Mouse (Mus musculus): ENCODE results near the gene Trappc5.

The Trappc5 gene

DNA sequence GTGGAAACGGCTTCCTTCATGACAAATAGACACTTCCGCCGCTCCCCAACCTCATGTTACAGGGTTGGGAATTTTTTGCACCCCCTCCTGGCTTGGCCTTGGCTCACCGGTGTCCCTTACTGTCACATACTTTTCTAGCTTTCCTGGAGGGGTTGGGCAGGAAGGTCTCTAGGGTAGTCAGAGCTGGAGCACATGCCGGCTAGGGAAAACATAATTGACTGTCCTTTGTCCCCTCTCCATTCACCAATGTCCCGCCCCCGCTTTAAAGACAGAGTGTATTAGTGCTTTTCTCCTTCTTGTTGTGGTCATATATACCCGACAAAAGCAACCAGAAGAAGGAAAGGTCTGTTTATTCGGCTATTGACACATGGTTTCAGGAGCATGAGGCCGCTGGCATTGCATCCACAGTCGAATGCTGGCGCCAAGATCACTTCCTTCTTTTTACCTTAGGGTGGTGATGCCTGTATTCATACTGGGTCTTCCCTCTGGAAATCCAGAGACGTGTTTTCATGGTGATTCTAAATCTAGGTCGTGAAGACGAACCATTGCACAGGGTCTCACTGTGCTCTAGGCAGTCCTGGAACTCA lies 987 bp downstream of the Trappc5 start:
- peak in 1 of 2 experiments; percentile 46 for DNase-seq (ENCODE audit: low spot score in 2 of 2)

DNA sequence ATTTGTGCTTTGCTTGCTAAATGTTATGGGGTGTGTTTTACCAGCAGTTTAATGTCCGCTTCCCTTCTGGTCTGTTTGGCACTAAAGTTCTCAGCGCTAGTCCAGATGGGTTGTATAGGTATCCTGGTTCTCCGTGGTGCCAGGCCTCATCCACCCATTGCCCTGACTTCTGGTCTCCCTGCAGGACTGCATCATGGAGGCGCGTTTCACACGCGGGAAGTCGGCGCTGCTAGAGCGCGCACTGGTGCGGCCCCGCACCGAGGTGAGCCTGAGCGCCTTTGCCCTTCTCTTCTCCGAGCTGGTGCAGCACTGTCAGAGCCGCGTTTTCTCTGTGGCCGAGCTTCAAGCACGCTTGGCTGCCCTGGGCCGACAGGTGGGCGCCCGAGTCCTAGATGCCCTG lies 2.7 kb downstream of the Trappc5 start:
- DNase-seq (ENCODE audit: low spot score in 2 of 2) = no peak

DNA sequence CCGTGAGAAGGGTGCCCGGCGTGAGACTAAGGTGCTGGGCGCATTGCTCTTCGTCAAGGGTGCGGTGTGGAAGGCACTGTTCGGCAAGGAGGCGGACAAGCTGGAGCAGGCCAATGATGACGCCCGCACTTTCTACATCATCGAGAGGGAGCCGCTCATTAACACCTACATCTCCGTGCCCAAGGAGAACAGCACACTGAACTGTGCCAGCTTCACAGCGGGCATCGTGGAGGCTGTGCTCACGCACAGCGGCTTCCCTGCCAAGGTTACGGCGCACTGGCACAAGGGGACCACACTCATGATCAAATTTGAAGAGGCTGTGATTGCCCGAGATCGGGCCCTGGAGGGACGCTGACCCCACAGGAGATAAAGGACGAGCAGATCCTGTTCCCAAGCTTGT lies 3.1 kb downstream of the Trappc5 start:
- no peak for DNase-seq (ENCODE audit: low spot score in 2 of 2)

DNA sequence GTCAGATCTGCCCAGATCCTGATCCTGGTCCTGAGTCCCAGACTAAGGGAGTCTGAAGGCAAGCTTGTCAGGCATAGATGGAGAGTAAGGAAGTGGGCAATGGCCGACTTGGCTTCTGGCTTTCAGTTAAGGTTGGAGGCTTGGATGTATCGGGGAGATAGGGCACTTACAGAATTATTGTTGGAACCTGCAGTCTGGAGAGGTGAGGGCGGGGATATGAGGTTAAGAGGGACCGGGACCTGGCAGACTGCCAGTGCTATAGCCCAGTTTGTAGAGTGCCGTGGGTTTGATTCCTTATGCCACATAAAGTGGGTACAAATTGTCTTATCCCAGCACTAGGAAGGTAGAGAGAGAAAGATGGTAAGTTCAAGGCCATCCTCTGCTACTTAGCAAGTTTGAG lies 3.6 kb downstream of the Trappc5 start:
- no peak for DNase-seq (ENCODE audit: low spot score in 2 of 2)

DNA sequence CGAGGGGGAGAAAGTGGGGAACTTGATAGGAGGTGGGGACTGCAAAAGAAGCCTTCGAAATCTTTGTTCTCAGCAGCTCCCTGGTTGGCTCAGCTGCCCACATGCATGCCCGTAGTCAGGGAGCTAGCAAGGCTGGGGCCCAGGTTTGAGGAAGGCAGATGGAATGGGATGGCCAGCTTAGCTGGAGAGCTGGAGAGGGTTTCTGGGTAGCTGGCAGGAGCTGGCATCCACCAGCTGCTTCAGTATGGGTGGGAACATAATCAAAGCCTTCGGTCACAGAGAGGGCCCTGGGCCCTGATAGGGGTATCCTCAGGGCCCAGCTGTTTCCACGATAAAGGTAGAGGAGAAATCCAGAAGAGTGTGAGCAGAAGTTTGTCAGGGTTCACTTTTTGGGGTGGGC lies 6.3 kb downstream of the Trappc5 start:
- no peak for DNase-seq (ENCODE audit: low spot score in 2 of 2)

DNA sequence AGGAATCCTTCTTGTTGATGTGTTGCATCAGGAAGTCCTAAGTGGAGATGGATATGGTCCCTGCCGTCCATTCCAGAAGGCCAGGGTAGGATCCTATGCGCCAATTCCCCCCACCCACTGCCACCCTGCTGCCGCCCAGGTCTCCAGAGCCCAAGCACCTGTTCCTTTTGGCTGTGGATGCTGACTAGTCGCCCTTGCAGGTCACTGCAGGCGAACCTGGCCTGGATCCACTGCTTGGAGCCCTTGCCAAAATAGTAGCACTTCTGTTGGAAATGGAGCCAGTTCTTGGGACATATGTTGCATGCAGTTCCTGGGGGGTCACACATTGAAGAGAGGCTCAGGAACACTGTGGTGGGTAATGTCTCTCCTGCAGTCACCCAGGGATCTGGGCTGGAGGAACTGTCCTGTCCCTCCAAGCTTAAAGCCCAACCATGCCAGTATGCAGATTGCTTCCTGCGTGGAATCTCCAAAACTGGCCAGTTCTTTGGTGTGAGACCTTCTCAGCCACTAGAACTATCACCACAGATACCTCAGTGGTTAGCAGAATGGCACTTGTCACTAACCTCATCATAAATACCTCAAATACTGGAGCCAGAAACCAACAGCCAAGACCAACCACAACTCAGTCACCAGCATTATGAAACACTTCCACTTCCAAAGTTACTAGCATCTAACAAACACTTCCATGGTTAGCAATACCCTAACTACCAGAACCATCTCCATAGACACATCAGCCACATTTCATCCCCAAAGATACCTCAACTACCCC lies 7.5 kb downstream of the Trappc5 start:
- DNase-seq (ENCODE audit: low spot score in 2 of 2) = no peak

DNA sequence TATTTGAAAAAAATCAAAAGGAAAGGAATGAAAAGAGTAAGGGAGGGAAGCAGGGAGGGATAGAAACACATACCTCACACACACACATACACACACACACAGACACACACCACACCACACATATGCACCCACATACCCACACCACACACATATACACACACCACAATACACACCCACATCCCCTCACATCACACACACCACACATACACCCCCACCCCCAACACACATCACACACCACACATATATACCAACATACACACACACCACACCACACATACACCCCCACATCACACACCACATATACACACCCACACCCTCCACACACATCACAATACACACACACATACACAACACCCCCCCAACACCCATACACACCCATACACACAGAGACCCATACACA lies 8.4 kb downstream of the Trappc5 start:
- DNase-seq (ENCODE audit: low spot score in 2 of 2) = no peak

DNA sequence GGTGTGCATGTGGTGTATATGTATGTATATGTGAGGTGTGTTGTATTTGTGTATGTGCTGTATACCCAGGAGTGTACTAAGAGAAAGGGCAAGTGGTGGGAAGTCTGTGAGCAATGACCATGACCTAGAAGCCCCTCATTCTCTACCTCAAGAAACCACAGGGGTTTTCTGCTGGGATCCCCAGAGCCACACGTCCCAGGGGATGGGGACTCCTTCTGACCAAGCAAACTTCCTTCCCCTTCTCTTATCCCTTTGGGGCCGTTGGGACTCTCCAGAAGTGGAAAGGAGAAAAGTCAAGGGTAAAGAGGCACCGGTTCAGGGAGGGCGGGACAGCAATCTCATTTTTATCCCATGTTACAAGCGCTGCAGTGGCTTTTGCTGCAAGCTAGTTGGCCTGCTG lies 9.3 kb downstream of the Trappc5 start:
- no peak for DNase-seq (ENCODE audit: low spot score in 2 of 2)

DNA sequence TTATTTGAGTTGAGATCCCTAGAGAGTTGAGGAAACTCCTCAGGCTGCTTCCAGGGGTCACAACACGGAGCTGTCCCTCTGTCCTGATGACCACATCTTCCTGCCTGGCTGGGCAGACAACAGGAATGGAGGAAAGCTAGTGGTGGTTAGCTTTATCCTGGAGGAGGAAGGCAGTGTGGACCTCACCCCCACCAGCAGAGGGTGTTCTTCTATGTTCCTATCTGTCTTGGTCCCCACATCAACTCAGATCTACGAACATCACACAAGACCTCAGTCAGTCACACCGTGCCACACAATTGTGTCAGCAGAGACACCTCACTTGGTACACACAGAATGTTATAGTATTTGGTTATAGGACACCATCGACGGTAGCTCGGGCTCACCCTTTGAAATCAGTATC lies 11.4 kb downstream of the Trappc5 start:
- no peak for DNase-seq (ENCODE audit: low spot score in 2 of 2)

DNA sequence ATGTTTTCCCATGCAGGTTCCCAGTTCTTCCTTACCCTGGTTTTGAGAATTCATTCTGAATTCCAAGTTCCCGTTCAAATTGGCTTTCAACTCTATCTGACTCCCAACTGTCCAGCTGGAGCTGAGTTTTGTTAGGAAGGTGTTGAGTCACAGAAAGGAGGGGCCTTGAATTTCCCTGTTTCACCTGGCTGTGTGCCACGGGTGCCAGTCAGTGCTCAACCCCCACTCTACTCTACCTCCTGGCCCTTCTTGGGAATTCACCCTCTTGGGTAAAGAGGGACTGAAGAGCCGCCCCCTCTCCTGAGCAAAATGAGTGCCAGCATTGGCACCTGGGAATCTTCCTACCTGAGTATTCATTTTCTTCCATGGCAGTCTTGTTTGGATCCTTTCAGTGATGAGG lies 14.7 kb downstream of the Trappc5 start:
- no peak for DNase-seq (ENCODE audit: low spot score in 2 of 2)

DNA sequence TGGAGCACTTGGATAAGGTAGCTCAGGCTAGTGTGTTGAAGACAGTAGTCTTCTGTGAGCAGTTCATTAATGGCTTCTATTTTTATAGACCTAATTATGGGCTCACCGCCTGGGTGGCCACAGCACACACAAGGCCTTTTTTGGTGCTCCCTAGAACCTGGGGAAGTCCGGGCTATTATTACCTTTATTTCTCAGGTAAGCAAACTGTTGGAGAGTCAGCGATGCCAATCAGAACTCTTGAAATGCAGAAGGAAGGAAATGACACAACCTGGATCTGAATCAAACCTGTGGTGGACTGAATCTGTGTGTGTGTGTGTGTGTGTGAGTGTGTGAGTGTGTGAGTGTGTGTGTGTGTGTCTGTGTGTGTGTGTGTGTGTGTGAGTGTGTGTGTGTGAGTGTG lies 18.0 kb downstream of the Trappc5 start, which contains the start of gene Fcer2a:
Gene Fcer2a (minus strand): TSS at position 55 of the 400 bp plus-strand sequence.
- DNase-seq (ENCODE audit: low spot score in 2 of 2) = no peak

DNA sequence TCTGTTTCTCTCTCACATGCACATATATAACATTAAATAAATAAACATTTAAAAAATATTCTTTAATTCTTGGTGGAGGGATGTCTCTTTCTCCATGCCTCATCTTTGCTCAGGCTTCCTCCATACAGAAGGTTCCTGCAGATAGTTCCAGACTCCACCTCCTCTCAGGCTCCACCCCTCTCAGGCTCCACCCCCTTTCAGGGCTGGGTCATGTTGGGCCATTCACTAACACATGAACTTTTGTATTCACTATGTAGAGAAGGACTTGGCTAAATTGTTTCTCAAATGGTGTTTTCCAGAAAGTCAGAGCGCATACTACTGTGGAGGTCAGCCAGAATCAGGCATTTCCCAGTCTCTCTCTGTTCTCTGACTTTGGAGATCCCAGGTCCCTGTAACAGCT lies 25.4 kb downstream of the Trappc5 start:
- no peak for DNase-seq (ENCODE audit: low spot score in 2 of 2)

DNA sequence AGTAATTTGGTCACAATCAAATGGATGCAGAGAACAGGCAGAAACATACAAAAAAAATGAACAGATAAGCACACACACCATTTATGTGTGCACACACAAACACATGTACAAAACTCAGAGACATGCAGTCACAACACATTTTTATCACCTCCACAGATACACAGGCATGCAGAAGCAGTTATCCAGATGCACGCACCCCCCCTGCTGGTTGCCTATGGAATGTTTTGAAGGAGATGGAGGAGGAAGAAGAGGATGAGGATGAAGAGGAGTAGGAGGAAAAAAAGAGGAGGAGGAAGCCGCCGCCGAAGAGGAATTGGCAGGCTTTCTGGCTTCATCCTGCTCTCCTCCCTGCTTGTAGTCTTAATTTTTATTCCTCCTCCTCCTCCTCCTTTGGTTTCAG lies 29.6 kb downstream of the Trappc5 start:
- no peak for DNase-seq (ENCODE audit: low spot score in 2 of 2)

DNA sequence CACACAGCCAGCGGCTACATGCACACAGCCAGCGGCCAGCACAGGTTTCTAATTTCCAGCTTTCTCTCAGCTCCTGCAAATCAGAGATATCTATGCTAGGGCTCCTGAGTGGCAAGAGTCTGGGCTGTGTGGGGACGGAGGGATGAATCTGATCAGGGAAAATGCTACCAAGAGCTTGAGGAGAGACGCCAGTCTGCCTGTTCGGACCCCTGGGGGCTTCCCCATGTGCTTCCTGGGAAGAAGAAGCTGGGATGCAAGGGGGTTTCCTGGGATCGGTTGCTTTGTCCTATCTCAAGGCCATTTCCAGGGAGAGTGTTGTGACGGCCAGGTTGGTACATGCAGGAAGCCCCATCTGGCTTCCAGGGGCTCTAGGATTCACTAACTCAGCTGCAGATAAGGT lies 31.5 kb downstream of the Trappc5 start:
- DNase-seq (ENCODE audit: low spot score in 2 of 2) = no peak

DNA sequence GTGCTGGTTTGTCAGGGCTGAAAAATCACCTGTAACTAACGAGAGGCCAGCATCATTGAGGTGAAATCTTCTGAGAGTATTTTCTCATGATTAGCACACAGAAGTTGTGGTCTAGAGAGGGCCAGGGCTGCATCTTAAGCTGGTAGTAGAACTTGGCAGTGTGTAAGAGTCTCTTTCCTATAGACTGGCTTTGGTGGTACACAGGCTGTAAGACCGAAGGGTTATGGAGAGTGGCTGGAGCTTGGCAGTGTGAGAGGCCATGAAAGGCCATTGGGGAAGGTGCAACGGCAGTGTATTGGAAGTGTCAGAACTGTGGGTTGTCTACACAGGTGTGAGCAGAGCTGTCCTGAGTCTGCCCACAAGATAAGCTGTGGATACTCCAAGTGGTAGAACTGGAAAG lies 34.2 kb downstream of the Trappc5 start:
- no peak for DNase-seq (ENCODE audit: low spot score in 2 of 2)

DNA sequence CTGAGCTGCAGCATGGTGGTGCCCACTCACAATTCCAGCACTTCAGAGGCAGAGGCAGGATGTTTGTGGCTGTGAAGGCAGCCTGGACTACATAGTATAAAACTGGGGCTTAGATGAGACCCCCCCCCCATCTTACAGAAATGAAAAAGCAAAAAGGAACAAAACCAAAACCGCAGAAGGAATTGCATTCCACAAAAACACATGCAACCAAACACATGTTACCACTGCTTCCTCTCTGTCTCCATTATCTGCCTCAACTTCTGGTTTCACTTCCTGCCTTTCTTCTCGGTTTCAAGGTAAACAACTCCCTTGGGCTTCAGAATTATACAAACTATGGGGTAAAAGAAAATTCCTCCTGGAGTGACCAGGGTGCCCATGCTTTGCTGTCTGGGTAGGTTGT lies 35.5 kb downstream of the Trappc5 start:
- no peak for DNase-seq (ENCODE audit: low spot score in 2 of 2)

DNA sequence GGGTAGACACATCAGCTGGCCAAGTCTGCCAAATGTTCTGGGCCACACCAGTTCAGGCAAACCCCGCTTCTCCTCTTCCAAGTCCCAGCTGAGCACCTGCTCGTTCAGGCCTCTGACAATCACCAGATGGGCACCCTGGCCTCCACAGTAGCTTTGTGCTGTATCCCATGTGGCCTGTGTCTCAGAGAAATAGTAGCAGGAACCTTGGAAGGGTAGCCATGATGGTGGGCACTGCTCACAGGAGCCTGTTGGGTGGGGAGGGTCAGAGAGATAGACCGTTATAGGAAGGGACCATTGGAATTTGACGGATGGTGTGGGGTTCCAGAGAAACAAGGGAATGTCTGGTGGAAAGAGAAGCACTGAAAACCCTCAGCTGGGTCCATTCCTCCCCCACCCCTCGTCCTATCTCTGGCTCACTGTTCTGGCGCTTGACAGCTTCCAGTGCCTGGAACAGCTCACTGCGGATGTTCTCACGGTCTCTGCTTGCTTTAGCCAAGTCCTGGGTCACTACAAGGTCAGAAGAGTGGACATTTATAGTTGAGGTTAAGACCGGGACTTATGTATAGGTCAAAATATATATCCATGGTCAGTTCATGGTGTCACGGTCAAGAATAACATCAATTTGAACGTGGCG lies 41.3 kb downstream of the Trappc5 start:
- DNase-seq (ENCODE audit: low spot score in 2 of 2) = no peak

DNA sequence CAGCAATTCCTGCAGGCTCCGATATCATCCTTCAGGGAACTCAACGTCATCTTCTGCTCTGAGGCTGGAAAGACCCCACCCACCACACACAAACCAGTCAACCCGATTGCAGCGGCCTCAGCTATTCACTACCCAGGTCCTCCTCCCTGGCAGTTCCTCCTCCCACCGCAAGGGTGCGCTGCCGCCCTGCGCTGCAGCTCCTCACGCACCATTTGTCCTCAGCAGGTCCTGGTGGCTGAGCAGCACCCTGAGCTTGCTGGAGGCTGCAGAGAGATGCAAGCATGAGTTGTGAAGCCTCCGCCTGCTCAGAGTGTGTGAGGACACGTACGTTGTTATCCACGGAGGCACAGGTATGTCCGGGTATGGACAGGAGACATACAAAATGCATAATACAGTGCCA lies 42.5 kb downstream of the Trappc5 start:
- DNase-seq (ENCODE audit: low spot score in 2 of 2) = peak; percentile 44 to 66

DNA sequence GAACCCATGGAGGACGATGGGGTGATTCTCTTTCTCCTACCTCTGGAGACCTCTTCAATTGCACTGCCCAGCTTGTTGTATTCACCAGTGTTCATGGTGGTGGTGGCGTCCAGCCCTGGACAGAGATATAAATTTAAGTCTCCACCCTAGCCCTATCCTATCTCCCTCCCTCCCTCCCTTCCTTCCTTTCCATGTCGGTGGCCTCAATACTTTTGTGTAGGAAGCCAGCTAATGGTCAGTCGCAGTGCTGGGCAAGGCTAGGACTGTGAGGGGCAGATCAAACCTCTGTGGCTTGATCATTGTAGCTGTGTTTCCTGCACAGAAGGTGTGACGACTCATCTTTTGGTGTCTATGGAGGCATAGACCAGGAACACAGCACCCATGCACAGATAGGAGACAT lies 44.5 kb downstream of the Trappc5 start, which contains the start of gene Clec4g:
Gene Clec4g (minus strand): TSS at position 101 of the 400 bp plus-strand sequence.
- DNase-seq (ENCODE audit: low spot score in 2 of 2) = no peak

DNA sequence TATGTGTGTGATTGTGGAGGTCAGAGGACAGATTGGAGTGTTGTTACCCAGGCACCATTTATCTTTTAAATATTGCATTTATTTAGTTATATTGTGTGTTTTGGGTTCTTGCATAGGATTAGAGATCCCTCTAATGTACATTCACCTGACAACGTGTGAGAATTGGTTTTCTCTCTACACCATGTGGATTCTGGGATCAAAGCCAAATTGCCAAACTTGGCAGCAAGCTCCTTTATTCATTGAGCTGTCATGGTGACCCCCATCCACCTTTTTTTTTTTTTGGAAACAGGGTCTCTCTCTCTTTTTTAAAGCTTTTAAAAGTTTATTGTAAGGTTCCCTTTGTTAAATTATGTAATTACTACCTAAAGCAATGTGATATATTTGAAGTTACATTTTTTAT lies 44.9 kb downstream of the Trappc5 start:
- DNase-seq (ENCODE audit: low spot score in 2 of 2) = no peak

Measured in right cerebral cortex, postnatal 10 days (tissue).